Mouse (Mus musculus) megakaryocyte-erythroid progenitor cell, adult 5-6 weeks (primary cell): Measurements from ENCODE around the gene Phtf2. TPM values are rescaled to one million over a fixed set of nuclear protein-coding genes. Genes with fewer than 3 reads are reported as not detected.
"Not testable (repeated sequence)": the region's sequence is repeated elsewhere in the genome, so short reads cannot be mapped to it uniquely, and the experiment has no call there.

ENCODE experiments used
- ATAC-seq: replicated peaks from 2 replicates; pipeline ENCODE4 v1.8.0; 2016; ENCODE audit warnings: mild to moderate bottlenecking, inconsistent platforms; ENCODE audit not compliant: severe bottlenecking, poor library complexity, low FRiP score, low TSS enrichment
- total RNA-seq, 2 experiments: library from RNA; stranded (forward) in 1 of 2; stranded (reverse) in 1 of 2; fragments of 200-1000, 215-1000 nt in 1 of 2; fragments of >200 nt in 1 of 2; fragmentation: Nextera tagmentation in 1 of 2; gene quantifications; 2 replicates each; pipeline ENCODE4 v1.2.3; 2014 to 2017

Phtf2 gene
- total RNA-seq, 2 experiments from 2014 or later, result 20.2 to 36.4 TPM

DNA sequence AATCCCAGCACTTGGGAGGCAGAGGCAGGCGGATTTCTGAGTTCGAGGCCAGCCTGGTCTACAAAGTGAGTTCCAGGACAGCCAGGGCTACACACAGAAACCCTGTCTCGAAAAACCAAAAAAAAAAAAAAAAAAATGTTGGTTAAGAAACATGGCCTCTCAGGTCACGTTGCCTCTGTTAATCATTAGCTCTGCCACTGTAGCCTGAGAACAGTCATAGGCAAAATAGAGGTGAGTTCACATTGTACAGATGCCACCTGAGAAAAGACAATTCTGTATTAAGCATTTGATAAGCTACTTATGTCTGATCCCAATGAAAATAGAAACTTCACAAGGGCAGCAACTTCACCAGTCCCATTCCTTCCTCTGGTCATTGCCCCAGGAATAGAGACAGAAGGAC, 158.7 kb downstream of the Phtf2 start:
- ATAC-seq, result not testable (repeated sequence)

DNA sequence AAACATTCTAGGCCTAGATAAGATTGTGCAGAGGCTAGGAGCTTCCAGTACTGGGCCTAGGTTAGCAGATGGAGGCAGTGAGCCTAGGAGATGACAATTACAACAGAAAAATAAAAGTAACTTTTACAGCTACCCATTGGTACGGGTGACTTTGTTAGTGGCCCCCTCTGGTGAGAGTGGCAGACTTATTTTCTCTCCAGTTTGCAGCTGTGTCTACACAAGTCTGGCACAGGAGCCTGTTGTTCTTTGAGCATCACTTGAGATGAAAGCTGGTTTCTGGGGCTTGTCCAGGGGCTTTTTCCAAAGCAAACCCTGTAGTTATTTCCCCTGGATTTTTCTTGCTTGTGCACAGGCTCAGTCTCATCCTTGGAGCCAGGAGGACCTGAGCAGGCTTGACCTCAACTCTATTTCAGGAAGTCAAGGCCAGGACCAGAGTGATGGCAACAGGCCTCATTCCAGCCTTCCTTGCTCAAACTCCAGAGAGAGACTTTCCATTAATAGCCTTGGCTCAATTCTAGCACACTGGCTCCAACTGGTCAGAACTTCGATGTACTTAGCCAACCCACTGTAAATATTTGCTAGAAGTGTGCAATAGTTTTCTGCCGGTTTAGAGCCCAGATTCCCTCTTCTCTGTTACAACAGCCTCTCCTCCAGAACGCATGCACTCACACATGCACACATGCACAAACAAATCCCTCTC, 161.6 kb downstream of the Phtf2 start:
- ATAC-seq, result no peak

DNA sequence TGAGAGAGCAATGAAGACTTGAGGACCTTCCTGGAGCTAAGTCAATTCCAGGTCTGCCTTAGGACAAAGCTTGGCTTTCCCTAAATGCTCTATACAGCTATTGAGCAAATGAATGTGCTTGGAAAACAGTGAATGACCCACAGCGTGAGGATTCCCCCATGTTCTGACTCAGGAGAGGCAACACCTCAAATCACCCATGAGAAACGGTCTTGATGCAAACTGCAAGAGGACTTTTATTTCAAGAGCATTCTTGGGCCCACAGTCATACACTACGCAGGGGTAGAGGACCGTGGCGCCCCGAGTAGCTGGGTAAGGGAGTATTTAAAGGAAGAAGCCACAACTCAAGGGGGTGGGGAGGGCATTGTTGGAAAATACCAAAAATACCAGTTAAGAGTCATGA, 165.9 kb downstream of the Phtf2 start:
- ATAC-seq, result not testable (repeated sequence)

DNA sequence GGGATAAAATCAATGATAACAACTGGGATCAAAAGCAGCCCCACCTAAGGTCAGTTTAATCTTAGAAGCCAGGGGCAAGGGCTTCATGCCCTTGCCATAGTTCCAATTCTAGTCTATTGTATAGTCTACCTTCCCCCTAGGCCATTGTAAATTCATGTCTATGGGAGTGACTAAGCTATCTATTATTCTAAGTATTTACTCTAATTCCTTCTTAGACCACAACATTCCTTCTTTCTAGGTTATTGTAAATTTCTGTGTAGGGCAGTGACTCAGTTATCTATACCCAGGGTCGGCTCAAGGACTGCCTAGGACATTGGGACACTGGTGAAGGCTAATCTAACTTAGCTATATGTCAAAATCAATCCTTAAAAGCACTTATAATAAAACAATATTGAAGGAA, 167.3 kb downstream of the Phtf2 start:
- not testable (repeated sequence) for ATAC-seq

DNA sequence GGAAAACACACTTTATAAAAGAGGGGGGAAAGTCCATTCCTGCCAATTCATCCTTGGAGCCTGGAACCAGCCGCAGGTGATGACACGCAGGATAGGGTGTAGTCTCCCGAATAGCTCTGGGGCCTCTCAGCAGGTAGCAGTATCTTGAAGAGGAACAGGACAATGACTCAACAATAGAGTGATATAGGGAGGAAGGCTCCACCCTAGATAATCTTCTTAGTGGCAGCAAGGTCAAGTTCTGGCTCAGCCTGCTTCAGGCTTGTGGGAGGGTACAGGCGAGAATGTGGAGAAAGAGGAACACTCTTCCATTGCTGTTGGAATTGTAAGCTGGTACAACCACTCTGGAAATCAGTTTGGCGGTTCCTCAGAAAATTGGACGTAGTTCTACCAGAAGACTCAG, 171.1 kb downstream of the Phtf2 start:
- not testable (repeated sequence) for ATAC-seq

Other genes with a start within 250 kb of the Phtf2 start
- 21.3 and 29.1 TPM in 2 replicates for gene Tmem60, start 67 bp upstream of the Phtf2 start, total RNA-seq (2014; fragmentation: Nextera tagmentation)
- 15.4 and 21.5 TPM in 2 replicates for gene Tmem60, start 67 bp upstream of the Phtf2 start, total RNA-seq (2017)
- gene Rsbn1l, start 74.3 kb upstream of the Phtf2 start, total RNA-seq (2014; fragmentation: Nextera tagmentation), result 30.6 and 43.0 TPM in 2 replicates
- gene Rsbn1l, start 74.3 kb upstream of the Phtf2 start, total RNA-seq (2017), result 26.7 and 33.0 TPM in 2 replicates
- gene Ptpn12, start 173.8 kb upstream of the Phtf2 start, total RNA-seq (2014; fragmentation: Nextera tagmentation), result 61.3 and 82.5 TPM in 2 replicates
- 35.8 and 52.0 TPM in 2 replicates for gene Ptpn12, start 173.8 kb upstream of the Phtf2 start, total RNA-seq (2017)